Mouse (Mus musculus) macrophage (primary cell): ENCODE data around the gene Mapkap1. TPM values are rescaled to one million over a fixed set of nuclear protein-coding genes. Genes with fewer than 3 reads are reported as not detected.

ENCODE experiments used
- H3K27ac ChIP-seq: fragments of 350-480 bp; formaldehyde crosslinking; 2 replicates; pipeline ENCODE4 v1.9.0; 2021
- H3K36me3 ChIP-seq: fragments of 350-480 bp; formaldehyde crosslinking; 2 replicates; pipeline ENCODE4 v1.9.0; 2021; ENCODE audit errors: inconsistent target
- H3K4me3 ChIP-seq: fragments of 350-480 bp; formaldehyde crosslinking; 2 replicates; pipeline ENCODE4 v1.9.0; 2021; ENCODE audit errors: inconsistent target
- H3K79me2 ChIP-seq: fragments of 350-480 bp; formaldehyde crosslinking; 2 replicates; pipeline ENCODE4 v1.9.0; 2021; ENCODE audit errors: inconsistent target
- WGBS: methylation state at CpG from one replicate; pipeline ENCODE4 v1.1.7; 2026; ENCODE audit warnings: inconsistent platforms; ENCODE audit not compliant: missing documents; 5-methylcytosine and 5-hydroxymethylcytosine counted together
- polyA plus RNA-seq: library from polyadenylated mRNA; stranded (reverse); fragments of 250-400 nt; gene quantifications from 3 replicates; pipeline ENCODE4 v1.2.4, GENCODE M21; 2018; ENCODE audit warnings: inconsistent platforms

The Mapkap1 gene
- polyA plus RNA-seq, 1 experiment from 2014 or later, result 49.6 TPM

GRCm38 (mm10) chr2:34671385-34672026, 264.9 kb downstream of the Mapkap1 start:
- H3K27ac ChIP-seq, result no peak overlapping the region
- 19% methylated on average over 25 of the region's 31 CpGs for WGBS
- peaks cover 18% of the 10 kb centered on the region for H3K36me3 ChIP-seq
- H3K79me2 ChIP-seq, result no peaks in the 10 kb centered on the region
- H3K4me3 ChIP-seq, result peak overlapping the region; percentile 39

DNA sequence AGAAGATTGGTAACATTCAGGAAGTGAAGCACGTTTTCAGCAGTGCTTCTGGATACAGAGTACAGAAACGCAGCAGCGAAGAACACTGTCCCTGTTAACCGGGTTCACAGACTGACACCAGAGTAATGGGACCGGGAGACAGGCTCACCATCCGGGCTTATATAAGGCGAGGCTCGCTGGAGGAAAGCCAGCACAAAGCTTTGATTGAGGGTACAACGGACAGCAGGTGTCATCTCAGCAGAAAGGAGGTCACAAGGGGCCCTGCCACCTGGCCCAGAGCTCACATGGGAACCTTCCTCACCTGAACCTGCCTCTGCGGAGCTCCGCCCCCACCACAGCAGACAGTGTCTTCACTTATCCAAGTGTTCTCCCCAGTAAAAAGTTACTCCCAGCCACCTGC, 267.3 kb downstream of the Mapkap1 start:
- 91% methylated on average over 11 of the region's 11 CpGs for WGBS
- peaks cover 41% of the 10 kb centered on the region for H3K36me3 ChIP-seq

More for the DNA sequence above, 267.3 kb downstream of the Mapkap1 start:
- Histone ChIP-seq H3K27ac (no peak overlapping the region), H3K4me3 (no peak overlapping the region), H3K79me2 (no peaks in the 10 kb centered on the region)

Other genes with a start within 250 kb of the Mapkap1 start
- gene Pbx3, start 33.6 kb upstream of the Mapkap1 start, polyA plus RNA-seq, result 4.2 to 6.6 TPM (median 5.2 TPM) in 3 replicates